Mouse (Mus musculus): Measurements from ENCODE around the gene Prickle4. TPM values are rescaled to one million over a fixed set of nuclear protein-coding genes. Genes with fewer than 3 reads are reported as not detected.

Prickle4 gene
- polyA plus RNA-seq, 1 experiment from 2014 or later, result 1.3 TPM

- Histone ChIP-seq H3K9me3 (ENCODE audit: control insufficient read depth, low read length) (no peaks in the 10 kb centered on the region), H3K4me3 (ENCODE audit: low read length) (peak overlapping the region; percentile 88), H3K9ac (ENCODE audit: low read depth, low read length) (peak overlapping the region; percentile 81), H3K36me3 (ENCODE audit: control insufficient read depth, insufficient read depth, low read length) (peaks cover 33% of the 10 kb centered on the region), H3K4me1 (ENCODE audit: control insufficient read depth, insufficient read depth, low read length) (peaks cover 6% of the 10 kb centered on the region; the same call in 1 of the 2 replicates), H3K27me3 (ENCODE audit: control insufficient read depth, insufficient read depth, low read length) (0 out of 2 replicates have a peak, but pooled peaks cover 7% of the 10 kb centered on the region), H3K27ac (ENCODE audit: low read depth, low read length) (peak overlapping the region; percentile 52), H3K4me2 (replicated peaks; ENCODE audit: low read depth, low read length) (peak overlapping the region; percentile 86)
- WGBS, result under 1% methylated on average over 70 of the region's 70 CpGs
- ATAC-seq (ENCODE audit: low FRiP score, low TSS enrichment), result peak; percentile 93
These were observed 6.9 kb downstream of the Prickle4 start for GRCm38 (mm10) chr17:47687409-47688343.

- Histone ChIP-seq H3K9me3 (ENCODE audit: control insufficient read depth, low read length) (no peaks in the 10 kb centered on the region), H3K9ac (ENCODE audit: low read depth, low read length) (no peak overlapping the region), H3K27ac (ENCODE audit: low read depth, low read length) (no peak overlapping the region), H3K4me2 (replicated peaks; ENCODE audit: low read depth, low read length) (no peak overlapping the region), H3K4me1 (ENCODE audit: control insufficient read depth, insufficient read depth, low read length) (peaks cover 6% of the 10 kb centered on the region; the same call in 1 of the 2 replicates), H3K4me3 (ENCODE audit: low read length) (no peak overlapping the region), H3K36me3 (ENCODE audit: control insufficient read depth, insufficient read depth, low read length) (peaks cover 59% of the 10 kb centered on the region), H3K27me3 (ENCODE audit: control insufficient read depth, insufficient read depth, low read length) (no peaks in the 10 kb centered on the region)
- WGBS, result 82% methylated on average over 4 of the region's 4 CpGs
- ATAC-seq (ENCODE audit: low FRiP score, low TSS enrichment), result no peak
These were observed 11.7 kb downstream of the Prickle4 start for GRCm38 (mm10) chr17:47682836-47683235.

GRCm38 (mm10) chr17:47678702-47679101 is 15.8 kb downstream of the Prickle4 start:
- Histone ChIP-seq H3K27me3 (ENCODE audit: control insufficient read depth, insufficient read depth, low read length) (no peaks in the 10 kb centered on the region), H3K4me2 (replicated peaks; ENCODE audit: low read depth, low read length) (no peak overlapping the region), H3K27ac (ENCODE audit: low read depth, low read length) (peak overlapping the region; percentile 38; the same call in 1 of the 2 replicates), H3K9ac (ENCODE audit: low read depth, low read length) (no peak overlapping the region), H3K9me3 (ENCODE audit: control insufficient read depth, low read length) (no peaks in the 10 kb centered on the region), H3K36me3 (ENCODE audit: control insufficient read depth, insufficient read depth, low read length) (peaks cover 37% of the 10 kb centered on the region), H3K4me3 (ENCODE audit: low read length) (no peak overlapping the region), H3K4me1 (ENCODE audit: control insufficient read depth, insufficient read depth, low read length) (no peaks in the 10 kb centered on the region)
- WGBS, result 75% methylated on average over 5 of the region's 5 CpGs
- no peak for ATAC-seq (ENCODE audit: low FRiP score, low TSS enrichment)

- peaks cover 1% of the 10 kb centered on the region; the same call in 1 of the 2 replicates for H3K4me1 ChIP-seq (ENCODE audit: control insufficient read depth, insufficient read depth, low read length)
- no peaks in the 10 kb centered on the region for H3K9me3 ChIP-seq (ENCODE audit: control insufficient read depth, low read length)
- WGBS, result 73% methylated on average over 5 of the region's 5 CpGs
- ATAC-seq (ENCODE audit: low FRiP score, low TSS enrichment), result no peak
- peak overlapping the region; percentile 38; the same call in 1 of the 2 replicates for H3K27ac ChIP-seq (ENCODE audit: low read depth, low read length)
- no peak overlapping the region for H3K9ac ChIP-seq (ENCODE audit: low read depth, low read length)
- no peak overlapping the region for H3K4me2 ChIP-seq (replicated peaks; ENCODE audit: low read depth, low read length)
- no peak overlapping the region for H3K4me3 ChIP-seq (ENCODE audit: low read length)
- H3K36me3 ChIP-seq (ENCODE audit: control insufficient read depth, insufficient read depth, low read length), result peaks cover 32% of the 10 kb centered on the region
- H3K27me3 ChIP-seq (ENCODE audit: control insufficient read depth, insufficient read depth, low read length), result peaks cover under 1% of the 10 kb centered on the region; the same call in 1 of the 2 replicates
These were observed 16.3 kb downstream of the Prickle4 start for GRCm38 (mm10) chr17:47678238-47678637.

GRCm38 (mm10) chr17:47676581-47676980 is 18.0 kb downstream of the Prickle4 start:
- Histone ChIP-seq H3K4me1 (ENCODE audit: control insufficient read depth, insufficient read depth, low read length) (peaks cover 11% of the 10 kb centered on the region), H3K27ac (ENCODE audit: low read depth, low read length) (no peak overlapping the region), H3K9ac (ENCODE audit: low read depth, low read length) (no peak overlapping the region), H3K9me3 (ENCODE audit: control insufficient read depth, low read length) (no peaks in the 10 kb centered on the region), H3K27me3 (ENCODE audit: control insufficient read depth, insufficient read depth, low read length) (peaks cover 3% of the 10 kb centered on the region; the same call in 1 of the 2 replicates), H3K4me2 (replicated peaks; ENCODE audit: low read depth, low read length) (no peak overlapping the region), H3K4me3 (ENCODE audit: low read length) (no peak overlapping the region), H3K36me3 (ENCODE audit: control insufficient read depth, insufficient read depth, low read length) (peaks cover 27% of the 10 kb centered on the region)
- ATAC-seq (ENCODE audit: low FRiP score, low TSS enrichment), result no peak
- 22% methylated on average over 9 of the region's 9 CpGs for WGBS

GRCm38 (mm10) chr17:47672311-47673111 is 22.0 kb downstream of the Prickle4 start:
- Histone ChIP-seq H3K9me3 (ENCODE audit: control insufficient read depth, low read length) (no peaks in the 10 kb centered on the region), H3K4me3 (ENCODE audit: low read length) (peak overlapping the region; percentile 45), H3K9ac (ENCODE audit: low read depth, low read length) (peak overlapping the region; percentile 51), H3K27me3 (ENCODE audit: control insufficient read depth, insufficient read depth, low read length) (peaks cover 3% of the 10 kb centered on the region; the same call in 1 of the 2 replicates), H3K4me1 (ENCODE audit: control insufficient read depth, insufficient read depth, low read length) (peaks cover 11% of the 10 kb centered on the region), H3K36me3 (ENCODE audit: control insufficient read depth, insufficient read depth, low read length) (peaks cover 2% of the 10 kb centered on the region; the same call in 1 of the 2 replicates), H3K27ac (ENCODE audit: low read depth, low read length) (no peak overlapping the region), H3K4me2 (replicated peaks; ENCODE audit: low read depth, low read length) (peak overlapping the region; percentile 92)
- ATAC-seq (ENCODE audit: low FRiP score, low TSS enrichment), result peak; percentile 82
- WGBS, result 4% methylated on average over 63 of the region's 68 CpGs

GRCm38 (mm10) chr17:47671988-47672310 is 22.6 kb downstream of the Prickle4 start:
- H3K4me1 ChIP-seq (ENCODE audit: control insufficient read depth, insufficient read depth, low read length), result peaks cover 11% of the 10 kb centered on the region
- ATAC-seq (ENCODE audit: low FRiP score, low TSS enrichment), result peak; percentile 71
- H3K4me3 ChIP-seq (ENCODE audit: low read length), result peak overlapping the region; percentile 45
- H3K4me2 ChIP-seq (replicated peaks; ENCODE audit: low read depth, low read length), result peak overlapping the region; percentile 92
- H3K36me3 ChIP-seq (ENCODE audit: control insufficient read depth, insufficient read depth, low read length), result peaks cover 2% of the 10 kb centered on the region; the same call in 1 of the 2 replicates
- peak overlapping the region; percentile 51; the same call in 1 of the 2 replicates for H3K9ac ChIP-seq (ENCODE audit: low read depth, low read length)
- WGBS, result 10% methylated on average over 14 of the region's 14 CpGs
- peaks cover 3% of the 10 kb centered on the region; the same call in 1 of the 2 replicates for H3K27me3 ChIP-seq (ENCODE audit: control insufficient read depth, insufficient read depth, low read length)
- no peaks in the 10 kb centered on the region for H3K9me3 ChIP-seq (ENCODE audit: control insufficient read depth, low read length)
- H3K27ac ChIP-seq (ENCODE audit: low read depth, low read length), result no peak overlapping the region

- peaks cover 11% of the 10 kb centered on the region for H3K4me1 ChIP-seq (ENCODE audit: control insufficient read depth, insufficient read depth, low read length)
- H3K36me3 ChIP-seq (ENCODE audit: control insufficient read depth, insufficient read depth, low read length), result no peaks in the 10 kb centered on the region; the same call in 1 of the 2 replicates
- WGBS, result 78% methylated on average over 4 of the region's 4 CpGs
- no peaks in the 10 kb centered on the region for H3K9me3 ChIP-seq (ENCODE audit: control insufficient read depth, low read length)
- no peak overlapping the region for H3K9ac ChIP-seq (ENCODE audit: low read depth, low read length)
- no peak overlapping the region for H3K27ac ChIP-seq (ENCODE audit: low read depth, low read length)
- no peak overlapping the region for H3K4me2 ChIP-seq (replicated peaks; ENCODE audit: low read depth, low read length)
- no peak overlapping the region for H3K4me3 ChIP-seq (ENCODE audit: low read length)
- ATAC-seq (ENCODE audit: low FRiP score, low TSS enrichment), result no peak
- H3K27me3 ChIP-seq (ENCODE audit: control insufficient read depth, insufficient read depth, low read length), result peaks cover 3% of the 10 kb centered on the region; the same call in 1 of the 2 replicates
These were observed 25.4 kb downstream of the Prickle4 start for GRCm38 (mm10) chr17:47669166-47669565.
